Mouse (Mus musculus): ENCODE data around the gene Dnajb8. TPM values are rescaled to one million over a fixed set of nuclear protein-coding genes. Genes with fewer than 3 reads are reported as not detected.
A peak's percentile ranks its signal among the peaks of the same experiment; 100 is the strongest.

Dnajb8 gene
- not detected in 2 replicates for polyA plus RNA-seq (2015; fragmentation: Nextera tagmentation; extraction: Ambion mirVana)

DNA sequence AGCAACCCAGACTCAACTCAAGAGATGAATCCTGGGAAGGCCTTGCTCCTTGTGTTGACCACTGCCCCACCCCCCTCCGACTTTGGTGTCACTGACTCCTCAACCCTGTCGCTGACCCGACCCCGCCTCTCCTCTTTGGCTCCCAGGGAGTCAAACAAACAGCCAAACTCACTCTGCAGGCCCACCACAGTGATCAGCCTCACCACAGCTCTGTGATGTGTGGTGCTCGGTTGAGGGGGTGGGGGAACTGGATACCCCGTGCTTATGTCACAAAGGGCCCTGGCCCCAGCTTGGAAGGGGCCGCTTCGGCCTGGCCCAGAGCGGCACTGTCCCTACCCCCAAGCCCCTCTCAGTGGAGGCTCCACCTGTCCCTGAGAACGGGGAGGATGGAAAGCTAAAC is at the start of gene Dnajb8:
Gene Dnajb8, plus strand, starts transcription at position 301 of the 400 bp plus-strand sequence.
- 60% methylated on average over 10 of the region's 10 CpGs for WGBS
- Histone ChIP-seq H3K27ac (no peak within 1 kb of the TSS), H3K4me3 (replicated peaks) (no peak within 1 kb of the TSS), H3K9ac (no peak within 1 kb of the TSS), H3K9me3 (replicated peaks) (no peaks in the 10 kb centered on the region), H3K36me3 (no peaks in the 10 kb centered on the region), H3K4me2 (no peak within 1 kb of the TSS), H3K27me3 (0 out of 2 replicates have a peak, but pooled peaks cover 3% of the 10 kb centered on the region), H3K4me1 (peaks cover 10% of the 10 kb centered on the region)
- no peak for ATAC-seq (replicated peaks; ENCODE audit: low FRiP score)

GRCm38 (mm10) chr6:88174191-88174590 is 47.9 kb upstream of the Dnajb8 start:
- H3K27me3 ChIP-seq: no peaks in the 10 kb centered on the region
- ATAC-seq (replicated peaks; ENCODE audit: low FRiP score): no peak
- peaks cover 11% of the 10 kb centered on the region for H3K9me3 ChIP-seq (replicated peaks)
- no peaks in the 10 kb centered on the region for H3K4me1 ChIP-seq
- H3K27ac ChIP-seq: no peak overlapping the region
- H3K4me2 ChIP-seq: no peak overlapping the region
- no peaks in the 10 kb centered on the region for H3K36me3 ChIP-seq
- no peak overlapping the region for H3K9ac ChIP-seq
- H3K4me3 ChIP-seq (replicated peaks): no peak overlapping the region
- WGBS: 78% methylated on average over 3 of the region's 3 CpGs

GRCm38 (mm10) chr6:88174676-88175075 is 47.4 kb upstream of the Dnajb8 start:
- H3K27me3 ChIP-seq: no peaks in the 10 kb centered on the region
- WGBS: 92% methylated on average over 2 of the region's 2 CpGs
- no peak overlapping the region for H3K4me3 ChIP-seq (replicated peaks)
- no peaks in the 10 kb centered on the region for H3K36me3 ChIP-seq
- H3K4me2 ChIP-seq: no peak overlapping the region
- no peaks in the 10 kb centered on the region for H3K4me1 ChIP-seq
- H3K9me3 ChIP-seq (replicated peaks): peaks cover 11% of the 10 kb centered on the region
- ATAC-seq (replicated peaks; ENCODE audit: low FRiP score): no peak
- no peak overlapping the region for H3K9ac ChIP-seq
- H3K27ac ChIP-seq: no peak overlapping the region

DNA sequence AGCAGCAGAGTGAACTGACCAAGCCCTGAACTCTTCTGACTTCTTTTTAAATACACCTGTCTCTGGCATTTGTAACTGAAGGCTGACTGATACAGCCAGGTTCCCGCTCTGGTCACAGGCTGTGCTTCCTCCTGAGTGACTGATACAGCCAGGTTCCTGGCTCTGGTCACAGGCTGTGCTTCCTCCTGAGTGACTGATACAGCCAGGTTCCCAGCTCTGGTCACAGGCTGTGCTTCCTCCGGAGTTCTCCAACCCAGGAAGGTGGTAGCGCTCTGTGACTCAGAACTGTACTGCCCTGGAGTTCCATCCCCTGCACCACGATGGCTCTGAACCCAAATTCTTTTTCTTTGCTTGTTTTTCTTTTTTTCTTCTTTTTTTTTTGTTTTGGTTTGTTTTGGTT is 37.4 kb upstream of the Dnajb8 start:
- H3K27me3 ChIP-seq: peaks cover 42% of the 10 kb centered on the region
- 67% methylated on average over 4 of the region's 4 CpGs for WGBS
- no peaks in the 10 kb centered on the region for H3K36me3 ChIP-seq
- ATAC-seq (replicated peaks; ENCODE audit: low FRiP score): no peak
- H3K9ac ChIP-seq: no peak overlapping the region
- H3K9me3 ChIP-seq (replicated peaks): no peaks in the 10 kb centered on the region
- H3K4me3 ChIP-seq (replicated peaks): no peak overlapping the region
- H3K4me2 ChIP-seq: no peak overlapping the region
- H3K27ac ChIP-seq: no peak overlapping the region
- H3K4me1 ChIP-seq: peaks cover 7% of the 10 kb centered on the region

GRCm38 (mm10) chr6:88188148-88188547 is 33.9 kb upstream of the Dnajb8 start:
- Histone ChIP-seq H3K27me3 (peaks cover 76% of the 10 kb centered on the region), H3K4me2 (no peak overlapping the region), H3K9ac (no peak overlapping the region), H3K4me3 (replicated peaks) (no peak overlapping the region), H3K9me3 (replicated peaks) (no peaks in the 10 kb centered on the region), H3K27ac (no peak overlapping the region), H3K36me3 (no peaks in the 10 kb centered on the region), H3K4me1 (peaks cover 23% of the 10 kb centered on the region)
- ATAC-seq (replicated peaks; ENCODE audit: low FRiP score): no peak
- 82% methylated on average over 6 of the region's 6 CpGs for WGBS

DNA sequence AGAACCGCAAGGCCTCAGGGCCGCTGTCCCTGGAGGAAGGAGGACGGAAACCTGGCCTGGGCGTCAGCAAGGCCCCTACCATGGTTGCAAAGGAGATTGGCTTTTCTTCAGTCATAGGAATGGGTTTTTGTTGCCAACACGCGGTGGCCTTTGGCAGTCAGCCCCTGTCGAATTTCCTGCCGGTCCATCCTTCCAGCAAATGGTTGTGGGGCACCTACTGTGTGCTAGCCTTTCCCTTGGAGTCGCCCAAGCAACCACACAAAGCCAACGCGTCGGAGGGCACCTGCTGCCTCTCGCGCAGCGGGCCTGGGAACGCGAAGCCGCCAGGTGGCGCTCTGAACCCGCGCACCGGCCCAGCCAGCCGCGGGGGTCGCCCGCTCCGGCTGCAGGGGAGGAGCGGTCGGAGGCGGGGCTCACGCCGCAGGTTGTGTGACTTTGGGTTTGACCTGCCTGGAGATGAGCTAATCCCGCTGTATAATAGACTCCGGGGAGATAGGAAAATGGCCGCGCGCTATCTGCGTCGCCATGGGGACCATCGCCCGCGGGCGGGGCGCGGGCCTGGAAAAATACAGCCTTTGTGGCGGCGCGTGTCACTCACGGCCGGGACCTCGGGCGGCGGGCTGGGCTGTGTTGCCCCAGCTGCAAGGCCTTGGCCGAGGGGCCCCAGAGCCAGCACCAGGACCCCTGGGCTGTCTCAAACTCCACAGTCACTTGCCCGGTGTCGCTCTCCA is 32.6 kb upstream of the Dnajb8 start:
- 0 out of 2 replicates have a peak overlapping the region, but pooled peaks have one; percentile 5 for H3K9ac ChIP-seq
- peak overlapping the region; percentile 84 for H3K4me2 ChIP-seq

DNA sequence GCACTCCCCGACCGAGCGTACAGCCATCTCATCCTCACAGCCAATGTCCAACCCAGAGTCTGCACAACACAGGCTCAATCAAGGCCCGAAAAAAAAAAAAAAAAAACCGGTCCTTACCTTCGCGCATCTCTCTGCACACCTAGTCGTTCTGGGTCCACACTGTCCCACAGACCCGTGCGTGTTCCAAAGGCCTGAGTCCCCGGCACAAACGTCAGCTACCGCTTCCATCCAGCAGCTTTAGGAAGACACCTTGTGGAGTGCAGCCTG is 32.1 kb upstream of the Dnajb8 start:
- peak; percentile 1; the same call in 1 of the 2 replicates for ATAC-seq (replicated peaks; ENCODE audit: low FRiP score)
- peak overlapping the region; percentile 84 for H3K4me2 ChIP-seq
- H3K4me3 ChIP-seq (replicated peaks): peak overlapping the region; percentile 51
- H3K9ac ChIP-seq: 0 out of 2 replicates have a peak overlapping the region, but pooled peaks have one; percentile 5
- H3K27me3 ChIP-seq: peaks cover 95% of the 10 kb centered on the region
- H3K36me3 ChIP-seq: no peaks in the 10 kb centered on the region
- no peak overlapping the region for H3K27ac ChIP-seq
- peaks cover 39% of the 10 kb centered on the region for H3K4me1 ChIP-seq
- 4% methylated on average over 13 of the region's 13 CpGs for WGBS
- no peaks in the 10 kb centered on the region for H3K9me3 ChIP-seq (replicated peaks)

More for the DNA sequence above, 32.6 kb upstream of the Dnajb8 start:
- peak overlapping the region; percentile 51 for H3K4me3 ChIP-seq (replicated peaks)
- H3K4me1 ChIP-seq: peaks cover 36% of the 10 kb centered on the region
- ATAC-seq (replicated peaks; ENCODE audit: low FRiP score): peak; percentile 69
- 1% methylated on average over 56 of the region's 56 CpGs for WGBS
- H3K27ac ChIP-seq: no peak overlapping the region
- H3K36me3 ChIP-seq: no peaks in the 10 kb centered on the region
- H3K9me3 ChIP-seq (replicated peaks): no peaks in the 10 kb centered on the region
- H3K27me3 ChIP-seq: peaks cover 90% of the 10 kb centered on the region

DNA sequence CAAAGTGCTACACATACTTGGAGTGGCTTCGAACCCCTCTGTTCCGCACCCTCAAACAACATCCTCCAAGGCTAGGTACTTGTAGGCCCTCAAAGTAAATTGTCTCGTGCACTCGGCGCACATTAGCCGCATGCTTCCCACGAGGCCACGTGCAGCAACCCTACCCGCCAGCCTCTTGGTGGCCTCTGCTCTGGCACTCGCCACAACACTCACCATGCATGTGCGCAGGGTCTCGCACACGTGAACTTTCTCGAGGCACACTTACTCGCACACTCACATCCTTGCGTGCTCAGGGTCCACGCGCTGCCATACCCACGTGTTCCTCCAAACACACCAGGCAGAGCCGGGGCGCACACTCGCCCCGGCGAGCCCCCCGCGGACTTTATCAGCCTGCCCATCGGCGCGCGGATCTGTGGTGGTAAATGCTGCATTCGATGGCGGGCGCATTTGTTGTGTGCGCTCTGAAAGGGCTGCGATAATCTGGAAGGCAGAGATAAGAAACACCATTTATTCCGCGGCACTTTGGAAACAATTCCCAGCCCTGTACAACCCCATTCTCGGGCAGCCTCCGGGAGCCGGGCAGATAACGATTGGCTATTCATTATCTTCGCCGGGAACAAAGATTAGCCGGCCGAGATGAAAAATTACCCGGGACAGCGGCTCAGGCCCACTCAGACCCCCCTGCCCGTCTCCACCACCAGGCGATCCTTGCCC is 31.6 kb upstream of the Dnajb8 start:
- Histone ChIP-seq H3K27ac (no peak overlapping the region), H3K9ac (no peak overlapping the region), H3K27me3 (peaks cover 99% of the 10 kb centered on the region), H3K4me3 (replicated peaks) (peak overlapping the region; percentile 51), H3K9me3 (replicated peaks) (no peaks in the 10 kb centered on the region), H3K36me3 (no peaks in the 10 kb centered on the region), H3K4me2 (peak overlapping the region; percentile 84), H3K4me1 (peaks cover 39% of the 10 kb centered on the region)
- no peak; the same call in 1 of the 2 replicates for ATAC-seq (replicated peaks; ENCODE audit: low FRiP score)
- WGBS: 5% methylated on average over 49 of the region's 49 CpGs

DNA sequence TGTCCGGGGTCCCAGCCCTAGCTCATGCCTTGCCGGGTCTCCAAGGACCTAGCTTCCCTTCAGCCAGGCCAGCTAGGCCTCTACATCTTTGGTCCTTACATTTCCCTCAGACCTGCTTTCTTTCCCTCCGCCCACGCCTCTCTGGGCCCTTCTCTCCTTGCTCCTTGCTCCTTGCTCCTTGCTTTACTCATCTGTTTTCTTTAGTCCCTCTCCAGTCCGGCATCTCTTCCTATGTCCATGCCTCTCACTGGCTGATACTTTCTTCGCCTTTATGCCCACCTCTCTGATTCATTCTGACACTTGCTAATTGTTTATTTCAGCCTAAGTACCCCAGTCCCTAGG is 31.1 kb upstream of the Dnajb8 start:
- 22% methylated on average over 6 of the region's 6 CpGs for WGBS
- H3K27ac ChIP-seq: no peak overlapping the region
- peaks cover 100% of the 10 kb centered on the region for H3K27me3 ChIP-seq
- ATAC-seq (replicated peaks; ENCODE audit: low FRiP score): no peak
- H3K4me2 ChIP-seq: peak overlapping the region; percentile 84
- no peak overlapping the region for H3K4me3 ChIP-seq (replicated peaks)
- no peaks in the 10 kb centered on the region for H3K9me3 ChIP-seq (replicated peaks)
- no peak overlapping the region for H3K9ac ChIP-seq
- H3K36me3 ChIP-seq: no peaks in the 10 kb centered on the region
- H3K4me1 ChIP-seq: peaks cover 40% of the 10 kb centered on the region

DNA sequence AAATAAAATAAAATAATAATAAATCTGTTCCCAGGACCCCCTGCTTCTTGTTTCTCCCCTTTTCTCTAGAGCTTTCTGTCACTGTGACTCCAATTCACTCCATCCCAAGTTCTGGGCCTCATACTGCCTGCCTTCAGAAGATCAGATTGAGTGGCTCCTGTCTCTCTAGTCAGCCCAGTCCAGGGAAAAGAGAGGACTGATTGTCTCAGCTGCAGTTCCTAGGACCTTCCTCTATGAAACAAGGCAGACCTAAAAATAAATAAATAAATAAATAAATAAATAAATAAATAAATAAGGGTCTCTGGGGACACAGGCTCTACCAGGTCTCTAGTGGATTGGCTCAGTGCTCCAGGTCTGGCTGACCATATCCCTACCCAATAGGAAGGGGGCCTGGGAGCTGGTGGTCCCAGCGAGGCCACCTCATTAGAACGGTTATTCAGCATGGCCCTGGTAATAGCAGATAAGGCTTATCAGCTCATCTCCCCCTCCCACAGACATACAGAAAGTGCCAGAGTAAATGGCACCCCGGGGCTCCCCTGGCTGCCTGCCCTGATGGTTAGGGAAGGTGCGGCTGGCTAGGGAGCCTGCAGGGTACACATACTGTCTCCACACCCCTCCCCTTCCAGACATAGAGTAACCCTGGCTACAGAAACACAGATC is 30.5 kb upstream of the Dnajb8 start:
- WGBS: 33% methylated on average over 4 of the region's 4 CpGs
- Histone ChIP-seq H3K9me3 (replicated peaks) (no peaks in the 10 kb centered on the region), H3K36me3 (no peaks in the 10 kb centered on the region), H3K4me3 (replicated peaks) (no peak overlapping the region), H3K9ac (no peak overlapping the region), H3K27me3 (peaks cover 100% of the 10 kb centered on the region), H3K4me2 (no peak overlapping the region), H3K27ac (no peak overlapping the region), H3K4me1 (peaks cover 46% of the 10 kb centered on the region)
- no peak for ATAC-seq (replicated peaks; ENCODE audit: low FRiP score)

DNA sequence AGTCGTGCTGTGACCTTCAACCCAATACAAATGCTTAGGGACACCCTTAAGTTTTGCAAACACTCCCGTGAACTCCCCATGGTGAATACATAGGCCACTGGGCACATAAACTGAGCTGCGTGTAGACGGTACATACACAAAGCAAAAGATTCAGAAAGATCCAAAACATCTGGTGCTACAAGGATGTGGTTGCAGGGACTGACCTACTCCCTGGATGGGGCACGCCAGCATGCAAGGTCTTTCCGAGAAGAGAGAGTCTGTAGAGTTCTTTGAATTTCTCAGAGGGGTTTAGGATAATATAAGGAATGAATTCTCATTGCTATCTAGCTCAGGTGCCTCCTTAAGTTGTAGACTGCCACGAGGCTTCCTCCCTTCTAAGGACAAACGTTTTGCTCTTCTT is 29.3 kb upstream of the Dnajb8 start:
- Histone ChIP-seq H3K4me3 (replicated peaks) (no peak overlapping the region), H3K27ac (no peak overlapping the region), H3K9ac (no peak overlapping the region), H3K9me3 (replicated peaks) (no peaks in the 10 kb centered on the region), H3K4me1 (peaks cover 58% of the 10 kb centered on the region), H3K4me2 (no peak overlapping the region), H3K36me3 (no peaks in the 10 kb centered on the region), H3K27me3 (peaks cover 100% of the 10 kb centered on the region)
- ATAC-seq (replicated peaks; ENCODE audit: low FRiP score): no peak
- 23% methylated on average over 8 of the region's 8 CpGs for WGBS

DNA sequence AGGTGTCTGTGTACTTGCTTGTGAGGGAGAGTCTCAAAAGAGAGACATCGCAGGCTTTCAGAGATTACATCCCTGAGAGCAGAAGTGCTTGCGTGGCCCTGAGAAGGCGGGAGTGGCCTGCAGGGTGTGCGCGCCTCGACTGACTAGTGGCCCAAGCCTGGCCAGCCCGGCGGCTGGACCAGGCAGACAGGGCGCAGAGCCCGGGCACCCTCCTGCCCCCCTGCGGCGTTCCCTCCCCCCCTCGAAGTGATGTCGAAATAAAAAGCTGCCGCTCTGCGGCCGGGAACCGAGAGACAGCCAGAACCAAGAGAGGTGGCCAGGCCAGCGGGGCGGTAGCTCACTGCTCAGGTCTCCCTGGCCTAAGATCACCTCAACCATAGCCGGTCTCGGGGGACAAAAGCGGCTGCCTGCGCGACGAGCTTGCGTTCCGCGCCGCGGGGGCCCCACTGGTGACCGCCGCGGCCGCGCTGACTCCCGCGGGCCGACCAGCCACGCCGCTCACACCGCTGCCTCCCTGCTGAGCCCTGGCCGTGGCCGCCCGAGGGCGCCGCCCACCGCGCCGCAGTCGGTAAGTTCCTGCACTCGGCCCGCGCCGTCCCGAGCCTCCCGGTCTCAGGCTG is 28.5 kb upstream of the Dnajb8 start, which contains the start of gene Gata2:
Gene Gata2, plus strand, starts transcription at position 459 of the 620 bp plus-strand sequence.
- ATAC-seq (replicated peaks; ENCODE audit: low FRiP score): no peak
- Histone ChIP-seq H3K9me3 (replicated peaks) (no peaks in the 10 kb centered on the region), H3K9ac (peak within 1 kb of the TSS; percentile 50), H3K4me2 (peak within 1 kb of the TSS; percentile 80), H3K4me3 (replicated peaks) (peak within 1 kb of the TSS; percentile 42), H3K27me3 (peaks cover 100% of the 10 kb centered on the region), H3K36me3 (no peaks in the 10 kb centered on the region), H3K4me1 (peaks cover 66% of the 10 kb centered on the region), H3K27ac (no peak within 1 kb of the TSS)
- 2% methylated on average over 57 of the region's 57 CpGs for WGBS
